Mouse (Mus musculus) liver, embryonic 13.5 days (tissue): ENCODE measurements around the gene Mtch1. TPM values are rescaled to one million over a fixed set of nuclear protein-coding genes. Genes with fewer than 3 reads are reported as not detected.
A peak's percentile ranks its signal among the peaks of the same experiment; 100 is the strongest.
"Not testable (repeated sequence)": the region's sequence is repeated elsewhere in the genome, so short reads cannot be mapped to it uniquely, and the experiment has no call there.

Experiments
- ATAC-seq: fragments of 200-750 bp; cut with Nextera tagmentation; 2 replicates; pipeline ENCODE4 v1.8.0; 2017; ENCODE audit warnings: low read depth, mild to moderate bottlenecking, moderate number of reproducible peaks, moderate library complexity
- DNase-seq: peaks from one replicate; pipeline ENCODE4 v3.0.0; 2022
- H3K27ac ChIP-seq: fragments of 300-500 bp; sonication (generic); 2 replicates; pipeline ENCODE4 v1.5.1; 2015; ENCODE audit warnings: moderate library complexity, mild to moderate bottlenecking, inconsistent platforms
- H3K27me3 ChIP-seq: fragments of 300-500 bp; sonication (generic); 2 replicates; pipeline ENCODE4 v1.6.1; 2015; ENCODE audit warnings: mild to moderate bottlenecking, inconsistent platforms
- H3K36me3 ChIP-seq: fragments of 300-500 bp; sonication (generic); 2 replicates; pipeline ENCODE4 v1.6.1; 2015; ENCODE audit warnings: mild to moderate bottlenecking, inconsistent platforms
- H3K4me1 ChIP-seq: fragments of 300-500 bp; sonication (generic); replicated peaks from 2 replicates; pipeline ENCODE4 v1.6.1; 2015; ENCODE audit warnings: inconsistent platforms
- H3K4me2 ChIP-seq: fragments of 300-500 bp; sonication (generic); 2 replicates; pipeline ENCODE4 v1.6.1; 2015; ENCODE audit warnings: inconsistent platforms, mild to moderate bottlenecking, moderate library complexity
- H3K4me3 ChIP-seq: fragments of 300-500 bp; sonication (generic); replicated peaks from 2 replicates; pipeline ENCODE4 v1.5.1; 2015; ENCODE audit warnings: mild to moderate bottlenecking, inconsistent platforms
- H3K9ac ChIP-seq: fragments of 300-500 bp; sonication (generic); 2 replicates; pipeline ENCODE4 v1.6.1; 2015; ENCODE audit warnings: mild to moderate bottlenecking, inconsistent platforms
- H3K9me3 ChIP-seq: fragments of 300-500 bp; sonication (generic); replicated peaks from 2 replicates; pipeline ENCODE4 v1.6.1; 2016; ENCODE audit warnings: inconsistent platforms
- WGBS: fragments of 180-500 bp; shearing (Covaris S2); methylation state at CpG from one replicate; pipeline ENCODE4 v1.1.7; 2015; ENCODE audit not compliant: insufficient replicate concordance; 5-methylcytosine and 5-hydroxymethylcytosine counted together
- polyA plus RNA-seq: library from polyadenylated mRNA; unstranded; fragments of >200 nt; fragmentation: Nextera tagmentation; extraction: Ambion mirVana; gene quantifications from 2 replicates; pipeline ENCODE4 v1.2.1, GENCODE M21; 2015

Mtch1 gene
- polyA plus RNA-seq, 1 experiment from 2014 or later = 64.0 TPM

DNA sequence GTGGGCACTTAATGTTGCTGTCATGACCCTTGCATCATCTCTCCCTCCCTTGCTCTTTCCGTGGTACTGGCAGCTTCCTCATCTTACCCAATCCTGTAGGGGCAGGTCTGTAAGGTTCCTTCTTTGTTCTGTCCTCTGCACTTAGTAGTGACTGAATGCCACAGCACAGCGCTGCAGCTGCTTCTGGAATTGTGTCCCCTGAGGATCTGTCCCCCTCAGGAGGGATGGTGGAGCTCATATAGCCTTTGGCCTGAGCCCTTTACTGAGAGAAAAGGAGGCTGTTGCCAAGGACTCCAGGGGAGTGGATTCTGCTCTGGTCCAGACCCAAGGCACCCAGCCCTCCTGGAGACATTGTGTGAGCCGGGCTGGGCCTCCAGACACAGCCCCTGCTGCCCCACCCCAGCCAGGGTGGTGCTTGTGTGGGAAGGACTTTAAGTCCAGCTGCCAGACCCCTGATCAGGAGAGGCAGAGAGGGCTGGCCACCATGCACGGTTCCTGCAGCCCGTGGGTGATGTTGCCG is 28.9 kb downstream of the Mtch1 start:
- H3K4me1 ChIP-seq = peaks cover 23% of the 10 kb centered on the region
- ATAC-seq (no peak), DNase-seq (no peak)
- H3K27ac ChIP-seq = peak overlapping the region; percentile 0; the same call in 1 of the 2 replicates
- H3K27me3 ChIP-seq = peaks cover 42% of the 10 kb centered on the region
- H3K4me2 ChIP-seq = 0 out of 2 replicates have a peak overlapping the region, but pooled peaks have one; percentile 3
- H3K36me3 ChIP-seq = no peaks in the 10 kb centered on the region
- H3K9ac ChIP-seq = no peak overlapping the region
- no peak overlapping the region for H3K4me3 ChIP-seq
- 28% methylated on average over 6 of the region's 6 CpGs for WGBS
- H3K9me3 ChIP-seq = no peaks in the 10 kb centered on the region

DNA sequence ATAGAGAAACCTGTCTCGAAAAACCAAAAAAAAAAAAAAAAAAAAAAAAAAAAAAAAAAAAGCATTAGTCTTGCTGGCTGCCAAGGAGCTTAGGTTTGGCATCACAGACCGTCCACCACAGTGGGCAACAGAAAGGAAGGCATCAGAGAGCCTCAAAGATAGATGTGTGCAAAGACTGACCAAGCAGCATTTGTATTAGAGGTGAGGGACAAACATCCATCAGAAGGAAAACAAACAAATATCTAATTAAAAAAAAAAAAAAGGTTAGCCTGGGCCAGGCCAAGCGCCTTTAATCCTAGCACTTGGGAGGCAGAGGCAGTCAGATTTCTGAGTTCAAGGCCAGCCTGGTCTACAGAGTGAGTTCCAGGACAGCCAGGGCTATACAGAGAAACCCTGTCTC is 30.4 kb downstream of the Mtch1 start, which contains the start of gene Pi16:
Gene Pi16, plus strand, starts transcription at position 301 of the 400 bp plus-strand sequence.
- H3K27me3 ChIP-seq = peaks cover 37% of the 10 kb centered on the region
- not testable (repeated sequence) for H3K27ac ChIP-seq, H3K36me3 ChIP-seq, H3K4me2 ChIP-seq, H3K9me3 ChIP-seq, DNase-seq, H3K4me3 ChIP-seq, ATAC-seq, H3K9ac ChIP-seq
- 57% methylated on average over 3 of the region's 3 CpGs for WGBS
- peaks cover 19% of the 10 kb centered on the region for H3K4me1 ChIP-seq

DNA sequence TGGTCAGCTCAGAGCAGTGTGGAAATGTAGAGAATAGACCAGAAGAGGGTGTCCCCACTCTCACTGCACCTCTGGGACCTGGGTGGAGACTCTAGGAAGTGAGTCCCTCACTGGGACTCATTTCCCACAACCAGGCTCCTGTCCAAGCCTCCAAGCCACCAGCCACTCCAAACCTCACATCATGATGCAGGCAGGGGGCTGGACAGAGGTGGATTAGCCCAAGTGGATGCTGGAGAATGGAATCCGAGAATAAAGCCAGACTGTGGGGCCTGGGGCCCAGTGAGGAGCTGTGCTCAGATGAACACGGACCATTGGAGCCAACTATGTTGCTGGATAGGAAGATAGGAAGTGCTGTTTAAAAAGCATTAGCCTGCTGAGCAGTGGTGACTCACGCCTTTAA is 30.8 kb downstream of the Mtch1 start:
- peaks cover 5% of the 10 kb centered on the region; the same call in 1 of the 2 replicates for H3K9me3 ChIP-seq
- DNase-seq (no peak), ATAC-seq (no peak)
- H3K36me3 ChIP-seq = no peaks in the 10 kb centered on the region
- H3K9ac ChIP-seq = no peak overlapping the region
- peaks cover 32% of the 10 kb centered on the region for H3K27me3 ChIP-seq
- H3K27ac ChIP-seq = no peak overlapping the region
- H3K4me3 ChIP-seq = no peak overlapping the region
- peaks cover 15% of the 10 kb centered on the region for H3K4me1 ChIP-seq
- no peak overlapping the region for H3K4me2 ChIP-seq
- 57% methylated on average over 3 of the region's 3 CpGs for WGBS

DNA sequence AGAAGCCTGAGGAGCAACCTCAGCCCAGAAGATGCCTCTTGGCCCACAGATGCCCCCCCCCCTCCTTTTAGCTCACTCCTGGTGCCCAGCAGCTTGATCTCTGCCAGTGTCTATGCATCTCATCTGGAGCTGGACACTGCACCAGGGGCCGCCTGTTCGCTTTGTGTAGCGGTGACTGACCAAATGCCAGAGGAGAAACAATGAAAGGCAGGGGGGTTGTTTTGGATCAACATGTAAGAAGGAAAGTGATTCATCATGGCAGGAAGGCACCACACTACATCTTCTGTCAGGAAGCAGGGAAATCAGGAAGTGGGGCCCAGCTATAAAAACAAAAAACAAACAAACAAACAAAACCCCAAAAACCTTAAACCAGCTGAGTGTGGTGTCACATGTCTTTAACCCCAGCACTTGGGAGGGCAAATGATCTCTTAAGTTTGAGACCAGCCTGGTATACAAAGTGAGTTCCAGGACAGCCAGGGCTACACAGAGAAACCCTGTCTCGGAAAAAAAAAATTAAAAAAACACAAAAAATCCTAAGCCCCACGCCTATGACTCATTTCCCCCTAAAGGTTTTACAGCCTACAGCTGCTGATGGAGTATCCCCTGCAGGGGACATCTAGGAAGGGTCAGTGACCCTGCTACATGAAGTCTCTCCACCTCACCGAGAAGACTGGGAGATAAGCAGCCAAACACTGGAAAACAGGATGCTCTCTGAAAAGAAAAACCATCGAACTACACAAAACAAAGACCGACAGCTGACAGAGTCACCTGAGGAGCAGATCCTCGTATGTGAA is 31.9 kb downstream of the Mtch1 start:
- WGBS = 42% methylated on average over 9 of the region's 9 CpGs
- H3K9me3 ChIP-seq = peaks cover 5% of the 10 kb centered on the region; the same call in 1 of the 2 replicates
- ATAC-seq (no peak), DNase-seq (no peak)
- H3K4me3 ChIP-seq = no peak overlapping the region
- H3K27me3 ChIP-seq = peaks cover 21% of the 10 kb centered on the region
- H3K9ac ChIP-seq = no peak overlapping the region
- peaks cover 15% of the 10 kb centered on the region for H3K4me1 ChIP-seq
- no peak overlapping the region for H3K27ac ChIP-seq
- no peak overlapping the region for H3K4me2 ChIP-seq
- H3K36me3 ChIP-seq = no peaks in the 10 kb centered on the region

DNA sequence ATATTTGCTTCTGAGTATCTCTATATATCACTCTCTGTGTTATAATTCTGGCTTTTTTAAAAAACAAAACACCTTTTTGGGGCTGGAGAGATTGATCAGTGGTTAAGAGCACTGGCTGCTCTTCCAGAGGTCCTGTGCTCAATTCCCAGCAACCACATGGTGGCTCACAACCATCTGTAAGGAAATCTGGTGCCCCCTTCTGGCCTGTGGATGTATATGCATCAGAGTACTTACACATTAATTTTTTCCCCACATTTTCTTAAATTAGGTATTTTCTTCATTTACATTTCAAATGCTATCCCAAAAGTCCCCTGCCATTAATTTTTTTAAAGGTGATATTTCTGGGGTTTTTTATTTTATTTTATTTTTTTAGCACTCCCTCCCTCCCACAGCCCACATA is 34.4 kb downstream of the Mtch1 start:
- Histone ChIP-seq H3K9me3 (peaks cover 5% of the 10 kb centered on the region; the same call in 1 of the 2 replicates), H3K9ac (no peak overlapping the region), H3K4me1 (no peaks in the 10 kb centered on the region), H3K27ac (no peak overlapping the region), H3K27me3 (no peaks in the 10 kb centered on the region), H3K36me3 (no peaks in the 10 kb centered on the region), H3K4me3 (no peak overlapping the region), H3K4me2 (no peak overlapping the region)
- ATAC-seq = no peak
- DNase-seq = no peak

DNA sequence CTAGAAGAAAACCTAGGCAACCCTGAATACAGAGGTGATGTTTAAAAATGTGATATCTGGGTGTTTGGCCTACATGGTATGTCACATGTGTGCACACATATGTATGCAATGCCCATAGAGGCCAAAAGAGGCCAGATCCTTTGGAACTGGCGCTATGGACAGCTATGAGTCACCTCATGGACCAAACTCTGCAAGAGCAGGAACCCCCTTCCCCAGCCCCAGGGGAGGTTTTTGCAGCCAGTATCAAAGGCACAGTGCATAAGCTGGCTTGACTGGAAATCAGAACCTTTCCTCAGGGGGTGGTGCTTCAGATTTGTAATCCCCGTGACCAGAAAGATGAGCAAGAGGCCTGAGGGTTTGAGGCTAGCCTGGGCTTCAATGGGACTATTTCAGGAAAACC is 35.7 kb downstream of the Mtch1 start:
- H3K4me2 ChIP-seq = no peak overlapping the region
- no peaks in the 10 kb centered on the region for H3K36me3 ChIP-seq
- H3K4me1 ChIP-seq = no peaks in the 10 kb centered on the region
- peaks cover 5% of the 10 kb centered on the region; the same call in 1 of the 2 replicates for H3K9me3 ChIP-seq
- no peaks in the 10 kb centered on the region for H3K27me3 ChIP-seq
- no peak overlapping the region for H3K4me3 ChIP-seq
- DNase-seq = no peak
- no peak overlapping the region for H3K27ac ChIP-seq
- ATAC-seq = no peak
- H3K9ac ChIP-seq = no peak overlapping the region
- WGBS = 82% methylated on average over 2 of the region's 2 CpGs

DNA sequence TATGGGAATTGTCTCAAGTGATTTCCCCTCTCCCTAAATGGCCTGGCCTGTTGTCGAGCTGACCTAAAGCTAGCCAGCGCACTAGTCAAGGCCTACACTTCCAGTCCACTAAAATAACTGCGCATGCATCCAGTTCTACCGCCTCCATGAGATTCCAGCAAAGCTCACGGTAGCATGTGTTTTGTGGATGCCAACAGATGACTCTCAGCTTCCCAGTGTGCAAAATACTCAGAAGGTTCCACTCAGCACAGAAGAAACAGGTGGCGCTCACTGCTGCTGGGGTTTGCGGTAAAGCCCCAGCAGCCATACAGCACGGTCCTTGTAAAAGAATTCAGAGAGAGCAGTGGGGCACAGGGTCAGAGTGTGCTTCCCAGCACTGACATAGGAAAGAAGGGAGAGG is 36.1 kb downstream of the Mtch1 start:
- Histone ChIP-seq H3K4me2 (no peak overlapping the region), H3K9me3 (peaks cover 5% of the 10 kb centered on the region; the same call in 1 of the 2 replicates), H3K9ac (no peak overlapping the region), H3K27ac (no peak overlapping the region), H3K4me3 (no peak overlapping the region), H3K4me1 (no peaks in the 10 kb centered on the region), H3K27me3 (no peaks in the 10 kb centered on the region), H3K36me3 (no peaks in the 10 kb centered on the region)
- DNase-seq = no peak
- 80% methylated on average over 8 of the region's 8 CpGs for WGBS
- ATAC-seq = no peak

DNA sequence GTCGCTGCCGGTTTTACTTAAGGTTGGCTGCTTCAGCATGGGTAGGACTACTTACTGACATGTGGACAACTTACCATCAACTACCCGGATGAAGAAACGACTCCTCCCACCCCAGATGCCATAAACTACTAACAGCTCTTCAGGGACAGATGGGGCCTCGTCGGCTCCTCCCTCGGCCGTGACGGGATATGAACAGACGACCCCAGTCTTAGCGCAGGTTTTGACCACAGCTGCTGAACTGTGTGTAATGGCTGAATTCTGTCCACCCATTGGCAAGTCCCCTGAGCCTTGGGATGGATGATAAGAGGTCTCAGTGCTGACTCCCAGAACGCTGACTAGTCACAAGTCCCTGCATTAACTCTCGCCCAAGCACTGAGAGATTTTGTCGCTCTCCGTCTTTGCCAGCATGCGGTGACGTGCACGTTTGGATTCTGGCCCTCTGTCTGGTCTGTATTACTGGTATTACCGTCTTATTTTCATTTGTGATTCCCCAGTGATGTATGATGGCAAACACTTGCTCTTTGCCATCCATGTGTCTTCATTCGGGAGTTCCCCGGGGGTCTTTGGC is 37.6 kb downstream of the Mtch1 start:
- WGBS = 76% methylated on average over 21 of the region's 21 CpGs
- Histone ChIP-seq H3K4me1 (peaks cover 8% of the 10 kb centered on the region), H3K9me3 (peaks cover 5% of the 10 kb centered on the region; the same call in 1 of the 2 replicates), H3K9ac (no peak overlapping the region), H3K36me3 (no peaks in the 10 kb centered on the region), H3K4me2 (no peak overlapping the region), H3K27me3 (peaks cover 9% of the 10 kb centered on the region; the same call in 1 of the 2 replicates), H3K4me3 (no peak overlapping the region), H3K27ac (no peak overlapping the region)
- DNase-seq (no peak), ATAC-seq (no peak)

DNA sequence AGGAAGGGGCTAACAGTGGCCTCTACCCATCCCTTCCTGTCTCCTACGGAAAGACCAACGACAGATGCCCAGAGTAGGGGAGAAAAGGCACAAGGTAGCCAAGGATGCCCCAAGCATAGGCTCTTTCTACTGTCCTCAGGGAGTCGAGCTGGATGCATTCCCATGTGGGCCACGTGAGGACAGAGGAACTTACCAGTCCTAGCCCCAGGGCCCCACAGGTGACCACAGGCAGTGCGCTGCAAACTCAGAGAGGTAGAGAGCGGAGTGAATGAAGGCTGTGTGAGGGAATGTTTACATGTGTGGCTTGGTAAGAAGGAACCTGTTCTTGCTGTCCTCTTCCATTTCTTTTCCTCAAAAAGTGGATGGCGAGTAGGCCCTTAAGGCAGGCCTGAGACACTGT is 41.9 kb downstream of the Mtch1 start:
- peaks cover 9% of the 10 kb centered on the region for H3K36me3 ChIP-seq
- H3K27ac ChIP-seq = no peak overlapping the region
- no peak overlapping the region for H3K9ac ChIP-seq
- peaks cover 25% of the 10 kb centered on the region for H3K4me1 ChIP-seq
- H3K4me3 ChIP-seq = no peak overlapping the region
- no peak for DNase-seq
- no peak for ATAC-seq
- H3K9me3 ChIP-seq = no peaks in the 10 kb centered on the region
- peaks cover 16% of the 10 kb centered on the region; the same call in 1 of the 2 replicates for H3K27me3 ChIP-seq
- H3K4me2 ChIP-seq = 0 out of 2 replicates have a peak overlapping the region, but pooled peaks have one; percentile 11
- 36% methylated on average over 7 of the region's 7 CpGs for WGBS

DNA sequence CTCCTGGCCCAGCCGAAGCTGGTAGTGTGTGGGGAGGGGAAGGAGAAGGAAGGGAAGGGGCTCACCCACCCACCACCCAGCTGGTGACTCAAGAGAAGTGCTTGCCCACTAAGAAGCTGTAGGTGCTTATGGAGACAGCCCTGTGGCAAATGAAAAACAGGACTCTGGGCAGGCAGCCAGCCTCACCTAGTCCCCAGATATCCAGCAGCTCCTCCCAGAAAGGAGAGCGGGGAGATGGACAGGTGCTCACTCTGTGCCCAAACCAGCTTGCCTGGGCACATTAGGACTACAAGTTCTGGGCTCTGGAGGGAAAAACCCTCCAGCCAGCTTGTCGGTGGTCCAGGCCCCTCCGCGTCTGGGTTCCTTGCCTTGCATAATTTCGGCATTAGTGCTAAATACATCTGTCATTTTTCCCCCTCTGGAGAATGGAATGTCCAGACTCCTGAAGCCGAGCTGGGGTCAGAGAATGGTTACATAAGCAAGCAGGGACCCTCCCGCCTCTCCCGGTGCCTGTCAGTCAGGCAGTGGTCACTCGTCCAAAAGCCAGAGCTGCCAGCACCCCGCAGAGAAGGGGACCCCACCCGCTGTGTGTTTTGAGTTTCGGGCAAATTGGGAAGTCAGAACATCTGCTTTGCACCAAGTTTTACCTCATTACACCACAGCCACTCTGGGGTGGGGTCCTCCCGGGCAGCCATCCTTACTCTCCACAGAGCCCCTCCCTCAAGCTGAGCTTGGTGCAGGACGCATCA is 42.5 kb downstream of the Mtch1 start:
- no peak overlapping the region for H3K27ac ChIP-seq
- no peak overlapping the region for H3K4me3 ChIP-seq
- H3K4me1 ChIP-seq = peaks cover 25% of the 10 kb centered on the region
- ATAC-seq = no peak
- H3K27me3 ChIP-seq = peaks cover 16% of the 10 kb centered on the region; the same call in 1 of the 2 replicates
- no peak overlapping the region for H3K9ac ChIP-seq
- DNase-seq = no peak
- peaks cover 14% of the 10 kb centered on the region for H3K36me3 ChIP-seq
- WGBS = 23% methylated on average over 15 of the region's 15 CpGs
- no peaks in the 10 kb centered on the region for H3K9me3 ChIP-seq
- H3K4me2 ChIP-seq = 0 out of 2 replicates have a peak overlapping the region, but pooled peaks have one; percentile 11
